Mouse (Mus musculus) stomach, embryonic 16.5 days (tissue): ENCODE measurements at regions not wholly inside any gene's neighbourhood (a gene's known extent, or its start where the extent isn't known, plus 50 kb on each side); places are given as distances from the start of the nearest gene placed in this dataset.

Source experiments
- ATAC-seq: fragments of 200-750 bp; cut with Nextera tagmentation; 2 replicates; pipeline ENCODE4 v1.8.0; 2017; ENCODE audit warnings: moderate number of reproducible peaks, moderate TSS enrichment; ENCODE audit not compliant: insufficient read depth, low FRiP score
- H3K27ac ChIP-seq: fragments of 300-500 bp; sonication (generic); 2 replicates; pipeline ENCODE4 v1.5.1; 2014; ENCODE audit warnings: low read length
- H3K27me3 ChIP-seq: fragments of 300-500 bp; sonication (generic); 2 replicates; pipeline ENCODE4 v1.6.1; 2014; ENCODE audit warnings: low read length, control low read depth, mixed read lengths; ENCODE audit not compliant: control insufficient read depth, insufficient read depth
- H3K36me3 ChIP-seq: fragments of 300-500 bp; sonication (generic); 2 replicates; pipeline ENCODE4 v1.6.1; 2014; ENCODE audit warnings: low read length; ENCODE audit not compliant: control insufficient read depth, insufficient read depth
- H3K4me1 ChIP-seq: fragments of 300-500 bp; sonication (generic); 2 replicates; pipeline ENCODE4 v1.6.1; 2014; ENCODE audit warnings: low read length, control low read depth, mixed read lengths; ENCODE audit not compliant: control insufficient read depth, insufficient read depth
- H3K4me2 ChIP-seq: fragments of 300-500 bp; sonication (generic); 2 replicates; pipeline ENCODE4 v1.6.1; 2014; ENCODE audit warnings: low read depth, low read length, mixed read lengths
- H3K4me3 ChIP-seq: fragments of 300-500 bp; sonication (generic); replicated peaks from 2 replicates; pipeline ENCODE4 v1.5.1; 2014; ENCODE audit warnings: mild to moderate bottlenecking, low read length
- H3K9ac ChIP-seq: fragments of 300-500 bp; sonication (generic); 2 replicates; pipeline ENCODE4 v1.6.1; 2014; ENCODE audit warnings: low read length
- H3K9me3 ChIP-seq: fragments of 300-500 bp; sonication (generic); replicated peaks from 2 replicates; pipeline ENCODE4 v1.6.1; 2016; ENCODE audit warnings: low read length, control low read depth; ENCODE audit not compliant: control insufficient read depth
- WGBS: fragments of 180-500 bp; shearing (Covaris S2); extraction: QIAGEN DNeasy Blood & Tissue Kit; methylation state at CpG from one replicate; pipeline ENCODE4 v1.1.7; 2014; 5-methylcytosine and 5-hydroxymethylcytosine counted together

DNA sequence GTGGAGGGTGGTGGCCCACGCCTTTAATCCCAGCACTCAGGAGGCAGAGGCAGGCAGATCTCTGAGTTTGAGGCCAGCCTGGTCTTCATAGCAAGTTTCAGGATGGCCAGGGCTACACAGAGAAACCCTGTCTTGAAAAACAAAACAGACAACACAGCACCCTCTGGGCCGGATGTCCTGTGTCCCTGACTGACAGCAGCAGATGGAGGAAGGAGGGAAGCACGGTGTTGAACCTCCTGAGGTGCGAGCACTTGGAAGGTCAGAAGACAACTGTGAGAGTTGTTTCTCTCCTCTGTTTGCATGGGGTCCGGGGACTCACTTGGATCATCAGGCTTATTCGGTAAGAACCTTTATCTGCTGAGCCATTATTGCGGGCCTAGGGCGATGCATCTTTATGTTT, 76.6 kb upstream of the Man2a1 start:
- H3K36me3 ChIP-seq, result no peaks in the 10 kb centered on the region
- no peaks in the 10 kb centered on the region for H3K9me3 ChIP-seq
- no peak overlapping the region for H3K27ac ChIP-seq
- no peak overlapping the region for H3K9ac ChIP-seq
- ATAC-seq, result no peak
- H3K4me3 ChIP-seq, result no peak overlapping the region
- no peak overlapping the region for H3K4me2 ChIP-seq
- H3K27me3 ChIP-seq, result no peaks in the 10 kb centered on the region
- H3K4me1 ChIP-seq, result peaks cover 3% of the 10 kb centered on the region
- WGBS, result 90% methylated on average over 8 of the region's 8 CpGs

DNA sequence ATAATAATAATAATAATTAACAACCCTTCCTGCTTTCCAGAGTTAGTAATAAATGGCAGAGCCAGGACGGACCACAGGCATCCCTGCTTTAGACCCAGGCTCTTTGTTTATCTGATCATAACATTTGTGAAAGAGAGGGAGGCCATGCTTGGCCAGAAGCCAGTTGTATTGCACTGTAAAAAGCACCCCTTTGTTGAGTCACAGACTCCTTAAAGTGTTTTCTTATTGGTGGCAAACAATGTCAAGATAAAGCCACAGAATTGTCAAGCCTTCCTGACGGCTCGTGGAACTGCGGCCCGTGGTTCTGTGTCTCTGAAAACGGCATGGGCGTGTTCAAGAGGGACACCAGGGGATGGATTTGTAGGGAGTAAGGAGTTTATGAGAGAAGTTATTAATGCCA, 72.7 kb upstream of the Man2a1 start:
- peak; percentile 63; the same call in 1 of the 2 replicates for ATAC-seq
- Histone ChIP-seq H3K9me3 (no peaks in the 10 kb centered on the region), H3K36me3 (no peaks in the 10 kb centered on the region), H3K4me1 (peaks cover 3% of the 10 kb centered on the region), H3K4me2 (no peak overlapping the region), H3K27me3 (no peaks in the 10 kb centered on the region), H3K9ac (no peak overlapping the region), H3K4me3 (no peak overlapping the region), H3K27ac (no peak overlapping the region)
- 46% methylated on average over 7 of the region's 7 CpGs for WGBS

GRCm38 (mm10) chr17:64528476-64528875, 72.1 kb upstream of the Man2a1 start:
- ATAC-seq, result no peak
- Histone ChIP-seq H3K4me3 (no peak overlapping the region), H3K4me1 (peaks cover 3% of the 10 kb centered on the region), H3K4me2 (no peak overlapping the region), H3K36me3 (no peaks in the 10 kb centered on the region), H3K27ac (no peak overlapping the region), H3K9ac (no peak overlapping the region), H3K27me3 (no peaks in the 10 kb centered on the region), H3K9me3 (no peaks in the 10 kb centered on the region)
- WGBS, result 82% methylated on average over 7 of the region's 7 CpGs

GRCm38 (mm10) chr17:64529296-64529994, 71.1 kb upstream of the Man2a1 start:
- no peak for ATAC-seq
- Histone ChIP-seq H3K9me3 (no peaks in the 10 kb centered on the region), H3K4me3 (no peak overlapping the region), H3K4me1 (peaks cover 3% of the 10 kb centered on the region), H3K9ac (no peak overlapping the region), H3K27ac (no peak overlapping the region), H3K4me2 (no peak overlapping the region), H3K27me3 (no peaks in the 10 kb centered on the region), H3K36me3 (no peaks in the 10 kb centered on the region)
- WGBS, result 71% methylated on average over 14 of the region's 14 CpGs

DNA sequence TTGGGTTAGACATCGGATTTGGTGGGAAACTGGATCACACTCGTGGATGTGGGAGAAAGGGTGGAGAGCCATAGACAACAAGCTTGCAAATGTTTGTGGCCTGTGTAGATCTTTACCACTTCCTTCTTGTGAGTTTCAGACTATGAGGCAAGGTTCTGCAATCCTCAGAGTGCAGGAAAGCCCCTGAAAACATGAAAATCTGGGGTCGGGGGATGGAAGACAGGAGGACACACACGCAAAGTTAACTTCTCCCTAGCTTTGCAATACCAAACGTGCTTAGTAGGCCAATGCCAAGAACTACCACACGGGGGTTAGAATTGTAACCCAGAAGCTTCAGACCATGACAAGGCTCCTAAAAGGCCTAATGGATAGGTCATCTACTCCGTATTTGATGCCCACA, 69.4 kb upstream of the Man2a1 start:
- no peaks in the 10 kb centered on the region for H3K27me3 ChIP-seq
- H3K27ac ChIP-seq, result no peak overlapping the region
- H3K36me3 ChIP-seq, result no peaks in the 10 kb centered on the region
- H3K9me3 ChIP-seq, result no peaks in the 10 kb centered on the region
- 91% methylated on average over 7 of the region's 7 CpGs for WGBS
- H3K4me3 ChIP-seq, result no peak overlapping the region
- no peak overlapping the region for H3K4me2 ChIP-seq
- no peak overlapping the region for H3K9ac ChIP-seq
- ATAC-seq, result no peak
- H3K4me1 ChIP-seq, result peaks cover 3% of the 10 kb centered on the region

GRCm38 (mm10) chr17:64534323-64534722, 66.2 kb upstream of the Man2a1 start:
- Histone ChIP-seq H3K36me3 (no peaks in the 10 kb centered on the region), H3K4me1 (peaks cover 6% of the 10 kb centered on the region), H3K27ac (no peak overlapping the region), H3K27me3 (no peaks in the 10 kb centered on the region), H3K9me3 (no peaks in the 10 kb centered on the region), H3K9ac (no peak overlapping the region), H3K4me2 (no peak overlapping the region), H3K4me3 (no peak overlapping the region)
- no peak for ATAC-seq
- 77% methylated on average over 4 of the region's 4 CpGs for WGBS

DNA sequence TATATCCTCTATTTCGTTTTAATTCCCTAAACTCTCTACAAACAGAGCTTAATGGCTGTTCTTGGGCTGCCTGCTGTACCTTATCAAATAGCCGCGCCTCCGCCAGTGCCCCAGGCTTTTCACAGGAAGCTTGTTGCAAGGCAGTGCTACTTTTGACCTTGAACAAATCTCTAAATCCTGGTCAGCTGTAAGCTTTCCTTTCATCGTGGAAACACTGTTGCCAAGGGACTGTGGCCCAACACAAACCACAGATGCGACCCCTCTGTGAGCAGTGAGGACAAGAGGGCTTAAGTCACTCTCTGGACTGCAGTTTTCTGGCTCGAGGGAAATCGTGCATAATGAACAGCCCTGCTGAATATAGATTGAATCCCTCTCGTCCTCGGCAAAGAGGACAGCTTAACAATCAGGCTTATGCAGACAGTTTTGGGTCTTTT, 62.0 kb upstream of the Man2a1 start:
- H3K36me3 ChIP-seq, result no peaks in the 10 kb centered on the region
- peak; percentile 69; the same call in 1 of the 2 replicates for ATAC-seq
- H3K9me3 ChIP-seq, result no peaks in the 10 kb centered on the region
- peak overlapping the region; percentile 48; the same call in 1 of the 2 replicates for H3K9ac ChIP-seq
- H3K27ac ChIP-seq, result no peak overlapping the region
- H3K4me3 ChIP-seq, result no peak overlapping the region
- peak overlapping the region; percentile 8; the same call in 1 of the 2 replicates for H3K4me2 ChIP-seq
- H3K27me3 ChIP-seq, result no peaks in the 10 kb centered on the region
- H3K4me1 ChIP-seq, result peaks cover 6% of the 10 kb centered on the region
- WGBS, result 6% methylated on average over 10 of the region's 10 CpGs

- 75% methylated on average over 8 of the region's 8 CpGs for WGBS
- H3K27me3 ChIP-seq, result no peaks in the 10 kb centered on the region
- H3K9me3 ChIP-seq, result no peaks in the 10 kb centered on the region
Measured at GRCm38 (mm10) chr17:64540411-64540810, 60.1 kb upstream of the Man2a1 start.

DNA sequence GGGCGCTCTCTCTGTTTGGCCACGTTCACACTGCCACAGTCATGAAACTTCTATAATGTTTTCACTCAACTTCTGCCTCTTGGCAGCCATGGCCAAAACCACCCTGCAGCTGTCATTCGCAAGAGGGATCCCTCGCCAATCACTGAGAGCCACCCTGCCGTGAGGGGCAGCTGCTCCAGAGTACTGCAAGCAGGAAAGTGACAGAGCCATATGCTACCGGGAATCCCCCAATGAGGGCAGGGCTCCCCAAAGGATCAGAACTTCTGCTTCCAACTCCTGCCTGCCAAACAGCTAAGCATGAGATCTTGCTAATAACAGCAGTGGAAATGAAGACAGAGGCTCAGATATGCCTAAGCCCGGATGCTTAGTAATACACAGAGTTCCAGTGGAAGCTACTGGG, 52.0 kb upstream of the Man2a1 start:
- Histone ChIP-seq H3K27me3 (no peaks in the 10 kb centered on the region), H3K4me2 (no peak overlapping the region), H3K4me3 (no peak overlapping the region), H3K36me3 (no peaks in the 10 kb centered on the region), H3K9ac (no peak overlapping the region), H3K27ac (no peak overlapping the region), H3K9me3 (no peaks in the 10 kb centered on the region), H3K4me1 (no peaks in the 10 kb centered on the region)
- ATAC-seq, result no peak
- 63% methylated on average over 7 of the region's 7 CpGs for WGBS

More at GRCm38 (mm10) chr17:64540411-64540810, 60.1 kb upstream of the Man2a1 start:
- Histone ChIP-seq H3K36me3 (no peaks in the 10 kb centered on the region), H3K9ac (no peak overlapping the region), H3K4me2 (no peak overlapping the region), H3K27ac (no peak overlapping the region), H3K4me1 (peaks cover 6% of the 10 kb centered on the region), H3K4me3 (no peak overlapping the region)
- ATAC-seq, result no peak
